12 mouse cellular contexts compared by ENCODE assay signal in genomic region chr1:193336122-193337017, GRCm38 (mm10). TPM values are rescaled to one million over a fixed set of nuclear protein-coding genes. Genes with fewer than 3 reads are reported as not detected.
DNase-seq lines count a peak whose midpoint lies in the region; ATAC-seq and TF ChIP-seq lines count a peak whose summit lies in the region.
"Had no signal": no experiment of that assay in that cellular context is flagged by ENCODE, and none has a peak within 500 bp of the region (broad histone marks: within the 10 kb centered on the region; RNA-seq: fewer than 3 reads in every experiment).

No protein-coding gene starts in this region.

- 55% methylated on average over 7 of the region's 7 CpGs for WGBS in cerebellum, adult 2 months
- WGBS in heart, embryonic 16.5 days = 51% methylated on average over 7 of the region's 7 CpGs
- 81% methylated on average over 7 of the region's 7 CpGs for WGBS in midbrain, embryonic 15.5 days

- peaks cover 44% of the 10 kb centered on the region for H3K4me1 ChIP-seq in cerebellum, adult 2 months (ENCODE audit: control insufficient read depth, insufficient read depth, low read length)
- H3K4me1 ChIP-seq in testis, adult 2 months (ENCODE audit: control insufficient read depth, insufficient read depth, low read length) = peaks cover 2% of the 10 kb centered on the region; the same call in 1 of the 2 replicates
- H3K4me1 ChIP-seq in heart, embryonic 16.5 days (ENCODE audit: control insufficient read depth, insufficient read depth, low read length) = peaks cover 67% of the 10 kb centered on the region
- H3K4me1 ChIP-seq in midbrain, embryonic 15.5 days = peaks cover 19% of the 10 kb centered on the region

- peak; percentile 74 for ATAC-seq in heart, embryonic 16.5 days (replicated peaks; ENCODE audit: extremely low read depth, insufficient read depth, low FRiP score)
- no peak for ATAC-seq in midbrain, embryonic 15.5 days (replicated peaks)
- ATAC-seq: intestine, postnatal 0 days had no signal

- H3K4me3 ChIP-seq in cerebellum, adult 2 months (replicated peaks; ENCODE audit: insufficient read depth, low read depth, low read length) = no peak overlapping the region
- peak overlapping the region; percentile 14 for H3K4me3 ChIP-seq in testis, adult 2 months (ENCODE audit: control insufficient read depth, low read depth, low read length)
- H3K4me3 ChIP-seq in heart, embryonic 16.5 days (ENCODE audit: low read length) = no peak overlapping the region
- H3K4me3 ChIP-seq in midbrain, embryonic 15.5 days = no peak overlapping the region
- H3K4me3 ChIP-seq: forebrain, embryonic 12.5 days; limb, embryonic 10.5 days had no signal

- H3K27ac ChIP-seq in cerebellum, adult 2 months (ENCODE audit: insufficient read depth, low read length) = peak overlapping the region; percentile 40; the same call in 1 of the 2 replicates
- H3K27ac ChIP-seq in testis, adult 2 months (ENCODE audit: control insufficient read depth, insufficient read depth, low read depth, low read length) = no peak overlapping the region
- H3K27ac ChIP-seq in heart, embryonic 16.5 days (ENCODE audit: low read length) = peak overlapping the region; percentile 95
- H3K27ac ChIP-seq in midbrain, embryonic 15.5 days = no peak overlapping the region
- H3K27ac ChIP-seq: forebrain, embryonic 12.5 days; limb, embryonic 10.5 days; macrophage had no signal

- peak overlapping the region; percentile 22; the same call in 1 of the 2 replicates for H3K4me2 ChIP-seq in heart, embryonic 16.5 days (ENCODE audit: low read depth, low read length)
- H3K4me2 ChIP-seq in midbrain, embryonic 15.5 days = no peak overlapping the region
- H3K4me2 ChIP-seq: forebrain, embryonic 12.5 days had no signal

- peak overlapping the region; percentile 28 for H3K9ac ChIP-seq in heart, embryonic 16.5 days (ENCODE audit: low read length)
- H3K9ac ChIP-seq in midbrain, embryonic 15.5 days = no peak overlapping the region
- H3K9ac ChIP-seq: forebrain, embryonic 12.5 days had no signal

- no peaks in the 10 kb centered on the region for H3K27me3 ChIP-seq in cerebellum, adult 2 months (ENCODE audit: control insufficient read depth, insufficient read depth, low read length)
- no peaks in the 10 kb centered on the region for H3K27me3 ChIP-seq in testis, adult 2 months (ENCODE audit: control insufficient read depth, insufficient read depth, low read length)
- H3K27me3 ChIP-seq in heart, embryonic 16.5 days (ENCODE audit: control insufficient read depth, insufficient read depth, low read length) = no peaks in the 10 kb centered on the region
- H3K27me3 ChIP-seq in splenic B cell, adult 2 months (ENCODE audit: control insufficient read depth, insufficient read depth, low read length, poor library complexity, severe bottlenecking) = no peaks in the 10 kb centered on the region
- H3K27me3 ChIP-seq in midbrain, embryonic 15.5 days (replicated peaks) = no peaks in the 10 kb centered on the region
- H3K27me3 ChIP-seq: forebrain, embryonic 12.5 days had no signal

- no peaks in the 10 kb centered on the region for H3K36me3 ChIP-seq in testis, adult 2 months (ENCODE audit: control insufficient read depth, insufficient read depth, low read length)
- H3K36me3 ChIP-seq in heart, embryonic 16.5 days (ENCODE audit: control insufficient read depth, insufficient read depth) = no peaks in the 10 kb centered on the region
- H3K36me3 ChIP-seq in splenic B cell, adult 2 months (ENCODE audit: control insufficient read depth, insufficient read depth, low read length, poor library complexity, severe bottlenecking) = no peaks in the 10 kb centered on the region
- no peaks in the 10 kb centered on the region for H3K36me3 ChIP-seq in midbrain, embryonic 15.5 days (replicated peaks)
- H3K36me3 ChIP-seq: forebrain, embryonic 12.5 days; limb, embryonic 10.5 days had no signal

- H3K9me3 ChIP-seq in heart, embryonic 16.5 days (replicated peaks; ENCODE audit: control insufficient read depth, low read length) = no peaks in the 10 kb centered on the region
- no peaks in the 10 kb centered on the region for H3K9me3 ChIP-seq in midbrain, embryonic 15.5 days
- H3K9me3 ChIP-seq: forebrain, embryonic 12.5 days; limb, embryonic 10.5 days had no signal

- TF ChIP-seq CTCF in cerebellum, adult 2 months (IDR thresholded peaks at IDR 0.05; ENCODE audit: borderline replicate concordance, insufficient read depth, low read depth, low read length) = no peak
- no peak for TF ChIP-seq CTCF in testis, adult 2 months (IDR thresholded peaks at IDR 0.05; ENCODE audit: control insufficient read depth, insufficient read depth, insufficient replicate concordance, low read depth, low read length)

- DNase-seq in cerebellum, adult 2 months = peak; percentile 72 to 79
- no peak for DNase-seq in cerebellum, adult 11 months
- DNase-seq in testis, postnatal 14 days (ENCODE audit: low spot score) = no peak
- peak; percentile 27 for DNase-seq in splenic B cell, adult 2 months (ENCODE audit: low read depth, low spot score)
- no peak for DNase-seq in Muller cell, postnatal 12 days (ENCODE audit: inconsistent ontology term)

- TF ChIP-seq POLR2A in cerebellum, adult 2 months (IDR thresholded peaks at IDR 0.05; ENCODE audit: borderline replicate concordance, insufficient read depth, low read length) = no peak
- TF ChIP-seq POLR2A in testis, adult 2 months (IDR thresholded peaks at IDR 0.05; ENCODE audit: control insufficient read depth, low read depth, low read length) = no peak

RNA-seq across cellular contexts. Expression of gene Camk1g, which starts 33.7 kb away (rescaled TPM):
- 23.4 and 26.4 TPM in 2 replicates for polyA plus RNA-seq in cerebellum, adult 2 months (2012; rRNA removed)
- 5.4 and 6.5 TPM in 2 replicates for polyA plus RNA-seq in testis, adult 2 months (2012; rRNA removed)
- 13.6 and 16.6 TPM in 2 replicates for polyA plus RNA-seq in heart, embryonic 16.5 days (2015; fragmentation: Nextera tagmentation; extraction: Ambion mirVana)
- polyA plus RNA-seq in midbrain, embryonic 15.5 days (2015; fragmentation: Nextera tagmentation; extraction: Ambion mirVana) = 54.4 and 57.0 TPM in 2 replicates
- polyA plus RNA-seq: macrophage had no signal

Comparison
In these comparisons a context has a peak if more than half of its experiments do, and no peak if none do; other contexts are left out.
1. DNase-seq: peak in cerebellum, adult 2 months (2 of 2) and splenic B cell, adult 2 months (single experiment); none in cerebellum, adult 11 months (single experiment), testis, postnatal 14 days (single experiment) and Muller cell, postnatal 12 days (single experiment).
2. H3K27ac ChIP-seq: peak in cerebellum, adult 2 months (single experiment) and heart, embryonic 16.5 days (single experiment); none in testis, adult 2 months (single experiment) and midbrain, embryonic 15.5 days (single experiment).